Mouse (Mus musculus): ENCODE measurements around the gene Galk2.

Galk2 gene

DNA sequence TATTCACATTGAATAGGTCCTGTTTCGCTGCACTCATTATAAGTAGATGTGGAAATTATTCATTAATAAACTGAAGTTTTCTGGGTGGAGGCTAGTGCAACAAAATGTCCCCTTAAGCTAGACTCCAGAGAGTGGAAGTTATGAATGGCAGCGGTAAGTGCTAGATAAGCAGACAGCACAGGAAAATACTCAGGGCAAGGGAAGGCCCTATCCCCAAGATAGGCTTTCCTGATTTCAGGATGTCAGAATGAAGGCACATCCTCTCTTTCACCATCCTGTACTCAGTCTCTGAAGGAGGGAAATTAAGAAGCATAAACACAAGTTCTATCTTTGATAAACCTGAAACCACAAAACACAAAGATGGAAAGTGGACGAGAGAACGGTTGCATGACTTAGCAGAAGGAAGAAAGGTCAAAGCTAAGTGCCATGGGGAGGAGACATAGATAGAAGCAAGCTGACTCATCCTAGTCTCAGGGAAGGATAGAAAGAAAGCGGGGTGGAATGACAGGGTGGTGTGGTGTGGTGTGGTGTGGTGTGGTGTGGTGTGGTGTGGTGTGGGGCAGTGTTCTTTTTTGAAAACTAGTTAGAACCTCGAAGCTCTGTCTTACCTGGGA is 42.0 kb downstream of the Galk2 start:
- no peak for DNase-seq

DNA sequence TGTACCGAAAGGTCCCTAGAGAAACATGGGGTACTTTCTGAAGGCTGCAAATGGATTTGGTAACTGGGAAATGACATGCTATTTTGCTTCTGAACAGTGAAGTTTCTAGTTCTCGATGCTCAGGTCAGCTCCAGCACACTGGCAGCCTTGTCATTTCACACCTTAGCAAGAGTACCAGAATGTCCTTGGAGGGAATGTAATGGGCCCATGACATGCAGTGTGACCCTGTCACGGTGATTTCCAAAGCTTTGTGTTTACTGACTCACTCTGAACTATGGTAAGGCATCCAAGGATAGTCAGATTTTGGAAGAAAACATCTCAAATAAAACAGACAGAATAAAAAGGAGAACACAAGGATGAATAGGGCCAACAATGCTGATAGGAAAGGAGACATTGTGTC is 42.5 kb downstream of the Galk2 start:
- no peak for DNase-seq

DNA sequence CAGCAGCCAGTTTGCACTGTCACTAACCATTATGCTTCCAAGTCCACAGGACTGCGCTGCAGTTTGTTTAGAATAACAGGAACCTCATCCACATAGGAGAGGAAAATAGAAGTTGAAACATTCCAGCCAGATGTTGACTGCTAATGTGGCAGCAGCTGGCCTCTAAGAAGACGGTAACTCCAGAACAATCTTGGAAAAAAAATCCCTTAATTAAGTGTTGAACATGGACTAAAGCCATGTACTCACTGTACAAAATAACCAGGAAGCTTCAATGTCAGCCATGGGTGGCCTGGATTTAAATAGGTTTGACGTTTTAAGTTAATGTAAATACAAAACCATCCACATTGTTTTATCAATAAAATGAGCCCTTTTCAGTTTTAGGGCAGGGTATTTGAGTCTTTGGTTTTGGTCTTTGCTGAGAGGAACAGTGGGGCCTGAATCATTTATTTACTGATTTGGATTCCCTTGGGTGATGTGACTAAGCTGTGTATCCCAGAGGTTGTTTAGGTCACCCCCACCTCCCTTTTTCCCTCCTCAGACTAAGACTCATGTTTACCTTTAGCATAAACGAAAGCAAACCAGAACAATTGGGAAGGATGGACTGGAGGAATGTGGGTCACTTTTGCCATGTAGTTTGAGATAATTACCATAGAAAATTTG is 47.6 kb downstream of the Galk2 start:
- DNase-seq = no peak

DNA sequence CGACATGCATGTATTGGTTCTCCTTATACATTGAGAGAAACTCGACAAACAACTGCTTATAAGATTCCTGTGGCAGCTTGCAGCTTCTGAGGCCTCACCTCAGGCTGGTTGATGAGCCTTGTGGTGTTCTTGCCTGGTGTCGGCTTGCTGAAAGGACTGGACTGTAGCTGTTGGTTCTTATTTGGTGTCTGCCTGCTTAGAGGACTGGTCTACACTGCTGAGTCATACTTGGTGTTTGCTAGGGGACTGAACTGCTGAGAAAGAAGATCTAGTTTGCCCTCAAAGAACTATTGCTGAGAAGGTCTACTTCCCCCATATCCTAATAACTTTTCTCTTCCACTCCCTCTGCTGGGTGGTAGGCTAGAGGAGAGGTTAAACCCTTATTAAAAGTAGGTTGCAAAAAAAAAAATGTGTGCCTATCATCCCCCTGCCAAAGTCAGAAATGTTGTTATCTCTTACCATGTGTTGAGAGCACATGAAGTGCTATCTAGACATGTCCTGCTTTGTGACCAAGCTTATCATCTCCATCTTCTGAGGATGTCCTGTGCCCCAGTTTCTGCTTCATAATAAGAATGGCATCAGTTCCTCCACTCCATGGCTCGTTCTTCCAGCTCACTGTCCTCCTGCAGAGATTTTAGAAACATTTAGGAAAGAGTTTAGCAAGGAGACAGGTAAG is 48.8 kb downstream of the Galk2 start:
- DNase-seq = no peak

DNA sequence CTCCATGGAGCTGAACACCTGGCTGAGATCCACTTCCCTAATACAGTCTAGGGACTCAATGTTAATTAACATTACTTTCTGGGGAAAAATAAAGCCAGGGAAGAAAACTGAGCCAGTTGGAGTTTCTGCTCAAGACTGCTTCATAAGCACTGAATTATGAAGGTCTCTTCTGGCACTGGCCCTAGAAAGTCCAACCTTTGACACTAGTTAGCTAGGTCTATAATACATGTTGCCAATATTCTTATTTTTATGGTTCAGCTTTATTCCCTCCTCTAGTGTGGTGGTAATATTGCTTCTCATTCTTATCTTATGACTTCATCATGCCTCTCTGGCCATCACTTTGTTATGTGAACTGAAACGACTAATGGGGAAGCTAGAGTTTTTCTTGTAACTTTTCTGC is 55.3 kb downstream of the Galk2 start:
- DNase-seq = no peak

DNA sequence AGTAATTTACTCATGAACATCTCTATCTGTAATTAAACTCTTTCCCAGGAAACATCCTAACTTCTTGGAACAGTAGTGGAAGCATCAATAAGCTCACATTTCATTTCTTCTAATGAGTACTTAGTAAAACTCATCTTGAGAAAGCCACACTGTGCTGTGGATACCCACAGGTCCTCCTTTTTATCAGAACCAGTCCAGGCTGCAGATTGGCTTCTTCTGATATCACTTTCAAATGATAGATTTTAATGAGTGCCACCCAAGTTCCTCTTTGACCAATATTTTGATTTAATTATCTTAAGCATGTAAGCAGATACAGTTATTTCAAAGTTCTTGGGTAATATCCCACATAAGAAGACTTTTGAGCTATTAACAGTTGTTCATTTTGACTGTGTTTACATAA is 55.8 kb downstream of the Galk2 start:
- no peak for DNase-seq

DNA sequence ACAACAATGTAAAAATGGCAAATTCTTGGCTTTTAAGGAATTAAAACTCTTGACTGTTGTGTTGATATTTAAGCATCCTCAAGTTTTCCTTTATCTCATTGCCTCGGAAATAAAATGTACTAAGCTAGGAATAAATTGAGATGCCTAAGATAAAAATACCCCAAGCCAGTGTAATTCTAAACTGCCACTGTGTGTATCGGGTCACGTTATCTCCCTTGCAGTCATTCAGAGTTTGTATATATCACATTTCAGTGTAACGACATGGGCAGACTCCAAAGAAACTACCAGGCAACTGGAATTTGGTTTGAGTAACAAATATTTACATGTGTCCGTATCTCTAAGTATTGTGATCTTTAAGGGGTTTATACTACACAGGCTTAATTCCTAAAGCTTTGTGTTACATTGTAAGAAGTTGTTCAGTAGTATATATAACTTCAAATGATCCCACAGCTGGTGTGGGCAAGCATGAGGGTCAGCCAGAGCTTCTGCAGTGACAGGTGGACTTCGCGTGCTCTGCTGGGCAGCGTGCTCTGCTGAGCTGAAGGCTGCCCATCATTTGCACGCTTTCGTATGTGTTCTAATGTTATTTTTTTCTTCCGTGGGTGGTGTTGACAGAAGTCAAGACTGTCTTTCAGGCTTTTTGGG is 57.9 kb downstream of the Galk2 start:
- DNase-seq = no peak

DNA sequence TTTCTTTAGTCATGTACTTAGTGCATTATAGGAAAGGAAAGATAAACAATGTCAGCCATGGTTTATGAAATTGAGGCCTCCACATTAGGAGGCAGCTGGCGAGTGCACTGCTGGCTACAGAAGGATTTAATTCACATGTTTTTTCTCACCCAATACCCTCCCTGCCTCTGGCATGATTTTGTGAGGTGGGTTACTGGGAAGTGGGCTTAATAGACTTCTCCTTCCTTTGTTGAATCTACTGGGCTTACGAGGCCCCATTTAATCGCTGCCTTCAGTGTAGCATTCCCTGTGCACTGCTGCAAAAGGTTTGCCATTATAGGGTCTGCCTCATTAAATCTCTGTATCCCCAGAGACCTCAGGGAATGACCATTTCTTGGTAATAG is 58.4 kb downstream of the Galk2 start:
- no peak for DNase-seq

DNA sequence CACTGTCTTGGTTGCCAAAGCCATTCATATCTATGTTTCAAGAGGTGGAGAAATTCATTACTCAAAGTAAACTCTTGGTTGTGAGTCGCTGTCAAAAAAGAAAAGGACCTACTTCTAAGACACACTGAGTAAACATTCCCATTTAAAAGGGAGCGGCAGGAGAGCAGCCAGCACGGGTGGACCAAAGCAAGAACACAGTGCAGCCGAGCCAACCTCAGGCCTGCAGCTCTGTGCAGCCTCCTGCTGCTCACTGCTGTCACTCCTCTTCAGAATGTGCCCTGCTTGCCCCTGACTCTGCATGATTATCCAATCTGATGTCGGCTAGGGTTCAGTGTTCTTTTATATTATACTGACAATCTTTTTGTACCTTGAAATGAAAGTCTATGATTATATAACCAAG is 62.4 kb downstream of the Galk2 start:
- DNase-seq = no peak

DNA sequence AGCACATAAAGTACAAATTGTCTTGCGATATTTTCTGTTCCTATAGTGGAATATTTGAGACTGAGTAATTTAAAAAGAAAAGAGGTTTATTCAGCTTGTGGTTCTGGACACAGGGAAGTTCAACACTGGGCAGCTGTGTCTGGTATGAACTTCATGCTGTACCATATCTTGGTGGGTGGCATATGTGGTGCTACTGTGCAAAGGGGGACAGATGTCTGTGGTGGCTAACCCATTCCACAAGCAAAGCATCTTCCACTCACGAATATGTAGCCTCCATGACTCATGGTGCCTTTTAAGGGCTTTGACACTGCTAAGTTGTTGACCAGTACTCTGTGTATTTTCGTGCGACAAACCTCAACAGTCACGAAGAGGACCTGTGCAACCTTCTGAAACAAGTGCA is 63.2 kb downstream of the Galk2 start:
- no peak for DNase-seq

DNA sequence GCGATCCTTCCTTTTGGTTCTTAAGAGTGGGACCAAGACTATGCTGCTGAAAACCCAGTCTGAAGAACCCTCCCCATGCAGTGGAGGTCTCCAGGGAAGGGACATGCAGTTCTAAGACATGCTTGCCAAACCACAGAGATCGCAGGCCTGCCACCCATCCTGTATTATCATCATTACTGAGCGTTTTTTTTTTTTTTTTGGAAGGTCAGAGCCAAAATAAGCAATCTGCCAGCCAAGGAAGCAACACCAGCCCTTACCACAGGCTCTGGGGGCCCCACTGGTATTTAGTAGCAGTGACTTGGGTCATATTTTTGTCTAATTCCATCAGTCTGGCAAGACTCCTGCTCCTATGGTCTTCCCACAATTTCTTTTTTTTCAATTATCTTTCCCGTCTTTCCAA is 64.0 kb downstream of the Galk2 start:
- DNase-seq = no peak

DNA sequence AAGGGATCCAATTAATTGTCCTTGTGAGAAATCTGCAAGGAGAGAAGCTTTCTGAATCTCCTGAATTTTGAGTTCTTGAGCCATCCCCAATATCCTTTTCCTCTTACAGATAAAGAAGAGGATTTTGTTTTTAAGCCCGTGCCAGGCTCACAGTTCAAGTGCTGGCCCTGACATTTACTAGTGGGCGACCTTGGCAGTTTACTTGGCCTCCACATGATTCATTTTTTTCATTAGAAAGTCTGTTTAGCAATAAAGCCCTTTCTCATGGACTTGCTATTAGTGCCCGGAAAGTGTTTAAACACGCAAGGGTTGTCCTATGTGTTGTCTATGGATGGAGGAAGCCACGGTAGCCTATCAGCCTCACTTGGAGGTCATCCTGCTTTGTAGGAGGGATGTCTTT is 64.4 kb downstream of the Galk2 start:
- no peak for DNase-seq

DNA sequence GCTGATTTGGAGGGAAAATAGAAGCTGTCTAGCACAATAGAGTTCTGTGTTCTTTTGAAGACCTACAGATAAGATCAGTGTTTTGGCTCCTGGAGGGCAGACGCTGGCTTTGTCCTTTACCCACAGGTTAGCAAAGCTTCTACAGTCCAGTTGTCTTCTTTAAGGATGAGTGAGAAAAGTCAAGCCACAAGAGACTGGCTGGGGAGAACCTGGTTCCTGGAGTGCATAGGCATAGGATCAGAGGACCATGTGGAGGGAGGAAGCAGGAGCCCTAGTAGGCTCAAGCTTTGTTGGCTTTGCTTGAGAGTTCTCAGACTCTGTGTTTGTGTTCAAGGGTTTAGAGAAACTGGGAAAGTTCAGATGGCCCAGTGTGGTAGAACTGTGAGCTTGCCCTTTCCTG is 65.6 kb downstream of the Galk2 start:
- no peak for DNase-seq

DNA sequence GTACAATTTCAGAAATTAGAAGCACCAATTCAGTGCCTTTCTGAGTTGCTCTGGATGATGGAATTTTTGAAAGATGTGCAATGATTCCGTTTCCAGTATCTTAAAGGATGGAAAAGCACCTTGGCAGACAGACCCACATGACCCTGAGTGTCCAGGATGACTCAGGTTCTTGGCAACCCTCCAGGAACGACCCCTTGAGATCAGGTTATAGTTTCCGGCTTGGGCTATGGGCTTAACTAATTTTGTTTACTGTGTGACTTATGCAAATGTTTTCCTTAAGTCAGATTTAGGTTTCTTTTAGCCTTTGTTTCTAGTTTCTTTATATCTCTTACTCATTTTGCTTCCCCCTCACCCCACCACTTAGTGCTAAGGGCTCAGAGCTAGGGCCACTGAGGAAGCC is 66.2 kb downstream of the Galk2 start:
- DNase-seq = no peak

DNA sequence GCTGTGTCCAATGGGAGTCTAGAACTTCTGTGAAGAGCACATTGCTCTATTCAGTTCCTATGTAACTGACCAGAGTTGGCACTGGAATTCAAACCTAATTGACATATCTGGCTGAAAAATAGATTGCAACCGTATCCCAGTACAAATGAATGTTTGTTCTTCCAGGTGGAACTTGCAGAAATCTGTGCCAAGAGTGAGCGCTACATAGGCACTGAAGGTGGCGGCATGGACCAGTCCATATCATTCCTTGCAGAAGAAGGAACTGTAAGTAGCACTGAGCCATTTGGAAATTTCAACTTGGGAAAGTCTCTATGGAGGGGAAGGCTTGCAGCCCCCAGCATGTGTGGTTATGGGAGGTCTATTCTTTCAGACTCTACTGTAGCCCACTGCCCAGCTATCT is 70.5 kb downstream of the Galk2 start:
- DNase-seq = no peak

DNA sequence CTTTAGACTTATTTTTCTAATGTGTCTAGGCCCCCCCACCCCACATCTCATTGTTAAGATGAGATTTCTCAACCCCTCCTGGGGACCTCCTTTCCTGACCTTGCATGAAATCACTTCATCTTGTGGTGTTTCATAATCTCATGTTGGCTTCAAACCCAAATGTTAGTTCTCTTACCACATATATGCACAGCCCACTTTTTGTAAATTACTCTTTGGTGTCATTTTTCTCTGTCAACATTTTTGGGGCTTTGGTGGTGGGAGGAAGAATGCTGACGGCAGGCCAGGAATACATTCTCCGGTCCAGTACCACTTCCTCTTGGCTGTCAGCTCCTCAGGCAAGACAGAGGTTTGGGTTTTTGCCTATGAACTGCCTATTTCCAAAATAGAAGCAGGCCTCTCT is 71.0 kb downstream of the Galk2 start:
- no peak for DNase-seq

DNA sequence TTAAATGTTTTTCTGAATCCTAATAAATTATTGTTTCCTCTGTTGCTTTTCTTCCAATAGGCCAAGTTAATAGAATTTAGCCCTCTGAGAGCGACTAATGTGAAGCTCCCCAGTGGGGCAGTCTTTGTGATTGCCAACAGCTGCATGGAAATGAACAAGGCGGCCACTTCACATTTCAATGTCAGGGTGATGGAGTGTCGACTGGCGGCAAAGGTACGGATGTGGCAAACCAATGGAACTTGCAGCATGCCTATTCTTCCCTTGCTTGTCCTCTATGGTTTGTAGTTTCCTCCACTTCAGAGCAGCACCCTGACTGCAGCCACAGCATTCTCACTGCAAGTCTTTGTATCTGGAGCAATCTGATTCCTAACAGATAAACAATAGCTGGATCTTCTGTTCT is 72.3 kb downstream of the Galk2 start:
- no peak for DNase-seq

DNA sequence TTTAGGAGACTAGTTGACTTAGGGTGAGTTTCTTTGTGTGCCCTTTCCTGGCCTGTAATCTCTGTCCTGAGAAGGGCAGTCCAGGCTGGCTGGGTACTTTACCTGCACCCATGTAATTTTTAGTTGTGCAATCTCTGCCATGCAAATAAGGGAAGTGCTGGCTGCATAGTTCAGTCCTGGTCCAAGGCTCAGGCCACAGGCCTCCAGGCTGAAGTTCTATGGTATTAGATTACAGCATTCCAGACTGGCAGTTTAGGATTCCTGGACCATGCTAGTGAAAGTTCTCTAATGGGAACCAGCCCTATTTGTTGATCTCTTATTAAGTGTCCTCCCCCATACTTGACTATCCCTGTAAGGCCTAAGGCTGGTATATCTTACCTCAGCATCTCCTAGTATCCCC is 73.8 kb downstream of the Galk2 start:
- DNase-seq = no peak

DNA sequence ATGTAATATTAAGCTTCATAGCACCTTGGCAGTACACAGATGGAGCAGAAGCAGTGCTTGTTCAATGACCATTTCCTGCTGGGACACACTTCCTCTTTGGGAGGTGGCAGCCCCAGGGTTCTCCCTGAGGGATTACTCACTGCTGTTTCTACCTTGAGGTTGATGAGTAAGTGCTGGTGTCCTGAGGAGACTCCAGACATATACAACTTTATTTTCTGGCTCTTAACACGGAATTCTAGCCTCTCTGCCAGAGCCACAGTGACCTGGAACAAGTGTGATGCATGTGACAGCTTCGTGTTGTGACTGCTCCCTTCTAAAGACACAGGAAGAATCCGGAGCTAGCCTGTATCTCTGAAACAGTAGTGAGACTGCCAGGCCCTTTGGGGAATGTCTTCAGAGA is 75.1 kb downstream of the Galk2 start:
- DNase-seq = no peak

DNA sequence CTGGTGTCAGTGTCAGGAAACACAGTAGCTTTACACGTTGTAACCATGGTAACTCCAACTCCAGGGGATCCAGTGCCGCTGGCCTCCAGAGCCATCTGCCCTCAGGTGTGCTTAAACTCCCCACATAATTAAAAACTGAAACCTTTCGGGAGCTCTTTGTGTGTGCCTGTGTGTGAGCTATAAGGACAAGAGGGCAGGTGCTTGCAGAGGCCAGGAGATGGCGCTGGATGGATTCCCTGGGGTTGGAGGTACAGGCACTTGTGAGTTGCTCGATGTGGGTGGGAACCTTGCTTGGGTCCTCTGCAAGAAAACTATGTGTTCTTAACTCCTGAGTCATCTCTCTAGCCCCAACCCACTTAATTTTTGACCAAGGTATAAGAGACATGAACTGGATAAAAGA is 77.5 kb downstream of the Galk2 start:
- DNase-seq = no peak

DNA sequence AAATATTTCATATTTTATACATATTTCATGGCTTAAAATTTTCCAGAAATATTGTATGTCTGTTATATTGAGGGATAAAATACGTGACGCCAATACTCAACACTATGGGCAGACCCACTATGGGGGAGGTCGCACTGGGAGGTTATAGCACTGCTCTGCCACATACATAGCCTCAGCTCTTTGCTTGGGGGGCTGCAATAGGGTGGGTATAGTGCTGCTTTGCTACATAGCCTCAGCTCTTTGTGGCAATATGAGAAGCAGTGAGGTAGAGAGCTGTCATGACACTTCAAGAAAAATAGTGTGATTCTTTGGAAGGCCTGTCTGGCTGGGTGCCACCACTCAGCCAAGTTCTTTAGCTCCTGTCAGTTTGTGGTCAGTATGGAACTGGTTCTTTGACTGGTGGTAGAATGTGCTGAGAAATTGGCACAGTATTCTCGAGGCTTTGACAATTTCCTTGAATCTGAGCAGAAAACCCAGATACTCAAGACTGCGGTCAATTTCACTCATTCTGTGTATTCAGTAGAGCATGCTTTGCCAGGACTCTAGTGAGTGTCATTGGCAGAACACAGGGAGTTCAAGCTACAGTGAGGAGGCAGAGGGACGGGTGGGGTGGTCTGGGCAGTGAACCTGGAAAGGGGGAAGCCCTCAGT is 80.2 kb downstream of the Galk2 start:
- no peak for DNase-seq

DNA sequence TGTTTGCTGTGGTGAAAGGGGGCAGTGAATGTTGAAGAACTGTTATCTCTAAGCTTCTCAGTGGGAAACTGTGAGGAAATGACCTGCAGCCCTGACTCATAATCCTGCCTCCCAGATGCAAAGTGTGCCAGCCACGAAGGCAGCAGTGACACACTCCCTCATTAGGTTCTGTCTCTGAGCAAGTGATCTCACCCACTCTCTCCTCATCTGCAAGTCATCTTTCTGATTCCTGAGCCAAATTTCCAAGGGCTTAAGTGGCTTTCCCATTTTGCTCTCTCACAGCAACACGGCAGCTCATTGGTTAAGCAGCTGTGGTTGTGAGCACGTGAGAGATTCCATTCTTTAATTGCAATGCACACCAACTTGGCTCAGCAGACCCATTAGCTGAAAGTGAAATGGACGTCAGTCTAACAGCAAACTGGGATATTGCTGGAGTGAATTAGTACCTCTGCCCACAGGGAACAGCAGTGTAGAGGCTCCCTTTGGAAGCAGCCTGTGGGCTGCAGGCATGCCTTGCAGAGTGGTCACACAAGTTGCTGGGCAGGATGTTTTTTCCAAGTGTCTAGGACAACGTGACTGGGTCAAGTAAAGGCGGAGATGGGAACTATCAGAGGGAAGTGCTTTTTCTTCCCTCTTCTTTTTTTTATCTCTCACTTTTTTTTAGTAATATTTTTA is 82.3 kb downstream of the Galk2 start:
- no peak for DNase-seq

DNA sequence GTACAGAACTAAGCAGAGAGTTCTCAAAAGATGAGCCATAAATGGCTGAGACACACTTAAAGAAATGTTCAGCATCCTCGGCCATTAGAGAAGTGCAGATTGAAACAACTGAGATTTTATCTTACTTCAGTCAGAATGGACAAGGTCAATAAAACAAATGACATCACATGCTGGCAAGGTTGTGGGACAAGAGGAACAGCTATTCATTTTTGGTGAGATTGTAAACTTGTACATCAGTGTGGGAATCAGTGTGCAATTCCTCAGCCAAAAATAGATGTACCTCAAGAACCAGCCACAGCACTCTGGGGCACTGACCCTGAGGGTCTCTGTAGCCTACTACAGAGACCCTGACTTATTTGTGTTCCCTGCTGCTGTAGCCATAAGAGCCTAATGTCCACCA is 84.4 kb downstream of the Galk2 start:
- no peak for DNase-seq

Measured in spleen, adult 18-20 months (tissue).